Mouse (Mus musculus) kidney, adult 2 months (tissue): ENCODE measurements around the gene Fiz1. TPM values are rescaled to one million over a fixed set of nuclear protein-coding genes. Genes with fewer than 3 reads are reported as not detected.
"Not testable (repeated sequence)": the region's sequence is repeated elsewhere in the genome, so short reads cannot be mapped to it uniquely, and the experiment has no call there.

Experiments
- DNase-seq: peaks from one replicate; pipeline ENCODE4 v3.0.0; 2021
- H3K27ac ChIP-seq: fragments of 200-500 bp; 2 replicates; pipeline ENCODE4 v1.5.1; 2012; ENCODE audit warnings: low read depth, low read length, control low read depth, inconsistent platforms; ENCODE audit not compliant: insufficient read depth
- H3K27me3 ChIP-seq: fragments of 200-500 bp; replicated peaks from 2 replicates; pipeline ENCODE4 v1.6.1; 2012; ENCODE audit warnings: mild to moderate bottlenecking, moderate library complexity, low read length, inconsistent platforms; ENCODE audit not compliant: control insufficient read depth, insufficient read depth
- H3K36me3 ChIP-seq: fragments of 200-500 bp; 2 replicates; pipeline ENCODE4 v1.6.1; 2012; ENCODE audit warnings: mild to moderate bottlenecking, moderate library complexity, low read length, inconsistent platforms; ENCODE audit not compliant: control insufficient read depth, insufficient read depth
- H3K4me1 ChIP-seq: fragments of 200-500 bp; 2 replicates; pipeline ENCODE4 v1.6.1; 2011; ENCODE audit warnings: low read length; ENCODE audit not compliant: control insufficient read depth, insufficient read depth
- H3K4me3 ChIP-seq: fragments of 200-500 bp; 2 replicates; pipeline ENCODE4 v1.5.1; 2011; ENCODE audit warnings: mild to moderate bottlenecking, low read depth, low read length, control low read depth; ENCODE audit not compliant: insufficient read depth
- CTCF ChIP-seq: fragments of 200-500 bp; conservative IDR thresholded peaks from 2 replicates; pipeline ENCODE4 v1.5.1; 2011; ENCODE audit warnings: low read depth, mild to moderate bottlenecking, control low read depth, low read length, moderate library complexity, mixed read lengths; ENCODE audit not compliant: insufficient read depth, insufficient read length
- POLR2A ChIP-seq: fragments of 200-500 bp; IDR thresholded peaks from one replicate; pipeline ENCODE4 v1.6.1; 2011; ENCODE audit warnings: low read depth, low read length, control low read depth
- WGBS: fragments of 180-500 bp; shearing (Covaris S2); methylation state at CpG from one replicate; pipeline ENCODE4 v1.1.7; 2018; 5-methylcytosine and 5-hydroxymethylcytosine counted together
- polyA plus RNA-seq: library from polyadenylated mRNA; depleted of rRNA; stranded (reverse); fragments of >200 nt; gene quantifications from 2 replicates; pipeline ENCODE4 v1.2.3, GENCODE M21; 2012

Fiz1 gene
- polyA plus RNA-seq, 1 experiment: 25.4 TPM

DNA sequence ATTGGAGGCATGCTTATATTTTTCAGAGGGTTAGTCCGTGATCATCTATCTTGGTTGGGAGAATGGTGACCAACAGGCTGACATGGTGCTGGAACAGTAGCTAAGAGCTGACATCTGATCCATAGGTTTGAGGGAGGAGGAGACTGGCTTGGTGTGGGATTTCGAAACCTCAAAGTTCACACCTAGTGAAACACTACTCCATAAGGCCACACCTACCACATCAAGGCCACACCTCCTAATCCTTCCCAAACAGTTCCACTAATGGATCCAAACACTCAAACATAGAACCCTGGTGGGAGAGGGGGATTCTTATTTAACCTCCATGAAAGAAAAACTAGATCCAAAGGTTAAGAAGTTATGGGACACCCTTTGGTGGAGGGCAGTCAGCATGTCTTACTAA is 2.4 kb upstream of the Fiz1 start:
- no peaks in the 10 kb centered on the region for H3K27me3 ChIP-seq
- DNase-seq: no peak
- H3K4me3 ChIP-seq: no peak overlapping the region
- peaks cover 9% of the 10 kb centered on the region; the same call in 1 of the 2 replicates for H3K4me1 ChIP-seq
- H3K36me3 ChIP-seq: no peaks in the 10 kb centered on the region
- TF ChIP-seq CTCF (no peak), POLR2A (no peak)
- no peak overlapping the region for H3K27ac ChIP-seq
- WGBS: 99% methylated on average over 2 of the region's 2 CpGs

DNA sequence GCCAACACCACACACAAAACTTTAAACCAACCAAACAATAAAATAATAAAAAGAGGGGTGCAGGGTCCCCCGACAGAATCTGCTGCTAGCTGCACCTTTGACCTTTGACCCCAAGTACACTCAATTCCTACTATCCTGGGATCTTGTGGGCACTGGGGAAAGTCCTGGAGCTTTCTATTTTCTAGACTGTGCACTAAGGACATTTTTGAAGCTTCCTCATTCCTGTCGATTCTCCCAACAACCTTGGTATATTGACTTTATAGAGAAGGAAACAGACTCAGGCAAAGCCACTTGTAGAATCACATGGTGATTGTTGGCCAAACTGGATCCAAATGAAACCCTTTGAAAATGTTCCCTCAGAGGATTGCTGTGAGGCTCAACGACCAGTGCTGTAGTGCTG is 1.6 kb upstream of the Fiz1 start:
- peak; percentile 64 for DNase-seq
- Histone ChIP-seq H3K27ac (peak overlapping the region; percentile 87), H3K4me1 (peaks cover 5% of the 10 kb centered on the region; the same call in 1 of the 2 replicates), H3K36me3 (no peaks in the 10 kb centered on the region), H3K4me3 (peak overlapping the region; percentile 83), H3K27me3 (no peaks in the 10 kb centered on the region)
- TF ChIP-seq POLR2A: no peak
- TF ChIP-seq CTCF: no peak
- WGBS: 32% methylated on average over 3 of the region's 3 CpGs

- no peaks in the 10 kb centered on the region for H3K36me3 ChIP-seq
- WGBS: under 1% methylated on average over 74 of the region's 76 CpGs
- H3K27ac ChIP-seq: peak within 1 kb of the TSS; percentile 100
- peak within 1 kb of the TSS; percentile 83 for H3K4me3 ChIP-seq
- TF ChIP-seq POLR2A (peak; percentile 7), CTCF (no peak)
- H3K27me3 ChIP-seq: no peaks in the 10 kb centered on the region
- DNase-seq: peak; percentile 97
- H3K4me1 ChIP-seq: peaks cover 5% of the 10 kb centered on the region; the same call in 1 of the 2 replicates
Measured at GRCm38 (mm10) chr7:5015118-5016001, 863 bp upstream of the Fiz1 start, which contains the start of gene Gm44973. Gene Gm44973, plus strand, starts transcription at chr7:5015496.

- no peak overlapping the region for H3K4me3 ChIP-seq
- TF ChIP-seq POLR2A (no peak), CTCF (no peak)
- H3K27ac ChIP-seq: no peak overlapping the region
- H3K36me3 ChIP-seq: peaks cover 3% of the 10 kb centered on the region; the same call in 1 of the 2 replicates
- H3K27me3 ChIP-seq: no peaks in the 10 kb centered on the region
- WGBS: 91% methylated on average over 27 of the region's 27 CpGs
- peaks cover 3% of the 10 kb centered on the region; the same call in 1 of the 2 replicates for H3K4me1 ChIP-seq
- DNase-seq: no peak
Measured at GRCm38 (mm10) chr7:5012681-5013513, 1.6 kb downstream of the Fiz1 start.

DNA sequence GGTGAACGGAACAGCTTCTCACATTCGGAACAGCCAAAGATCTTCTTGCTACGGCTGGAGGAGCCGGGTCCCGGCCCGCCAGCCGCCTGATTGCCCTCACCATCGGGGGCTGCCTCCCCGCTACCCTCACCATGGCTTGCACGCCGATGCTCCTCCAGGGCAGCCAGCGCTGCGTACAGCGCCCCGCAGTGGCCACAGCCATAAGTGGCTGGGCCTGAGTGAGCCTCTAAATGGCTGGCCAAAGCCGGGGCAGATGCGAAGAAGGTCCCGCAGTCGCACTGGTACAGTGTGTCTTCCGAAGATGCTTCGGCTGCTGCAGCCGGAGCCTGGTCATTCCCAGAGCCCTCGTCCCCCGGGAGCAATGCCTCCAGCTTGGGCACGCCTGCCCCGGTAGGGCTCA is 6.3 kb downstream of the Fiz1 start:
- peaks cover 3% of the 10 kb centered on the region; the same call in 1 of the 2 replicates for H3K36me3 ChIP-seq
- H3K27me3 ChIP-seq: no peaks in the 10 kb centered on the region
- TF ChIP-seq CTCF: no peak
- no peak for TF ChIP-seq POLR2A
- H3K4me1 ChIP-seq: no peaks in the 10 kb centered on the region
- no peak for DNase-seq
- H3K27ac ChIP-seq: no peak overlapping the region
- H3K4me3 ChIP-seq: no peak overlapping the region
- WGBS: 98% methylated on average over 26 of the region's 26 CpGs

GRCm38 (mm10) chr7:5002876-5003275 is 11.6 kb downstream of the Fiz1 start:
- H3K36me3 ChIP-seq, H3K4me3 ChIP-seq, DNase-seq, H3K27ac ChIP-seq, H3K4me1 ChIP-seq, H3K27me3 ChIP-seq: not testable (repeated sequence)
- 74% methylated on average over 8 of the region's 8 CpGs for WGBS

- H3K4me3 ChIP-seq: no peak overlapping the region
- no peaks in the 10 kb centered on the region for H3K36me3 ChIP-seq
- 68% methylated on average over 2 of the region's 2 CpGs for WGBS
- 0 out of 2 replicates have a peak, but pooled peaks cover 4% of the 10 kb centered on the region for H3K4me1 ChIP-seq
- no peaks in the 10 kb centered on the region for H3K27me3 ChIP-seq
- peak; percentile 52 for TF ChIP-seq CTCF
- no peak for TF ChIP-seq POLR2A
- DNase-seq: peak; percentile 36
- no peak overlapping the region for H3K27ac ChIP-seq
Measured at GRCm38 (mm10) chr7:4999876-5000275, 14.6 kb downstream of the Fiz1 start.
